Mouse (Mus musculus) liver, embryonic 14.5 days (tissue): ENCODE measurements at regions not wholly inside any gene's neighbourhood (a gene's known extent, or its start where the extent isn't known, plus 50 kb on each side); places are given as distances from the start of the nearest gene placed in this dataset.

ENCODE experiments used
- ATAC-seq: fragments of 200-750 bp; cut with Nextera tagmentation; 2 replicates; pipeline ENCODE4 v1.8.0; 2017; ENCODE audit warnings: moderate number of reproducible peaks, mild to moderate bottlenecking, moderate library complexity; ENCODE audit not compliant: insufficient read depth
- DNase-seq, 3 experiments: peaks; one replicate each; pipeline ENCODE4 v3.0.0-alpha.2; 2012 to 2013; ENCODE audit warnings: low read depth in 3 of 3, low spot score in 3 of 3
- H3K27ac ChIP-seq: fragments of 300-500 bp; sonication (generic); 2 replicates; pipeline ENCODE4 v1.5.1; 2014; ENCODE audit warnings: moderate library complexity, mild to moderate bottlenecking, control low read depth, inconsistent platforms
- H3K27me3 ChIP-seq: fragments of 300-500 bp; sonication (generic); 2 replicates; pipeline ENCODE4 v1.6.1; 2014; ENCODE audit warnings: mild to moderate bottlenecking, low read length, moderate library complexity; ENCODE audit not compliant: control insufficient read depth, insufficient read depth
- H3K36me3 ChIP-seq: fragments of 300-500 bp; sonication (generic); replicated peaks from 2 replicates; pipeline ENCODE4 v1.6.1; 2014; ENCODE audit warnings: low read depth; ENCODE audit not compliant: control insufficient read depth, insufficient read depth
- H3K4me1 ChIP-seq, 2 experiments: fragments of 200-500 bp in 1 of 2; fragments of 300-500 bp in 1 of 2; sonication (generic) in 1 of 2; replicated peaks; 2 replicates each; pipeline ENCODE4 v1.6.1; 2012 to 2014; ENCODE audit warnings: antibody characterized with exemption in 1 of 2, inconsistent platforms in 1 of 2, low read length in 1 of 2; ENCODE audit not compliant: control insufficient read depth in 2 of 2, insufficient read depth in 2 of 2
- H3K4me2 ChIP-seq: fragments of 300-500 bp; sonication (generic); 2 replicates; pipeline ENCODE4 v1.6.1; 2014; ENCODE audit warnings: low read depth, mild to moderate bottlenecking, control low read depth, moderate library complexity
- H3K4me3 ChIP-seq, 2 experiments: fragments of 200-500 bp in 1 of 2; fragments of 300-500 bp in 1 of 2; sonication (generic) in 1 of 2; 2 replicates each; pipeline ENCODE4 v1.5.1; 2012 to 2014; ENCODE audit warnings: low read depth in 2 of 2, low read length in 2 of 2, mild to moderate bottlenecking in 2 of 2, control low read depth in 1 of 2, inconsistent platforms in 1 of 2, moderate library complexity in 1 of 2; ENCODE audit not compliant: insufficient read depth in 1 of 2
- H3K9ac ChIP-seq: fragments of 300-500 bp; sonication (generic); replicated peaks from 2 replicates; pipeline ENCODE4 v1.6.1; 2014; ENCODE audit warnings: mild to moderate bottlenecking, control low read depth, moderate library complexity
- H3K9me3 ChIP-seq: fragments of 300-500 bp; sonication (generic); 2 replicates; pipeline ENCODE4 v1.6.1; 2016; ENCODE audit warnings: low read length, mixed read lengths; ENCODE audit not compliant: control insufficient read depth
- CTCF ChIP-seq: IDR thresholded peaks from 2 replicates; pipeline ENCODE4 v1.5.1; 2016; ENCODE audit warnings: antibody characterized with exemption, low read depth, control low read depth
- EP300 ChIP-seq: IDR thresholded peaks from 2 replicates; pipeline ENCODE4 v1.6.1; 2016; ENCODE audit warnings: antibody characterized with exemption, low read depth
- WGBS: fragments of 180-500 bp; shearing (Covaris S2); extraction: QIAGEN DNeasy Blood & Tissue Kit; methylation state at CpG from one replicate; pipeline ENCODE4 v1.1.7; 2014; ENCODE audit not compliant: insufficient replicate concordance; 5-methylcytosine and 5-hydroxymethylcytosine counted together

DNA sequence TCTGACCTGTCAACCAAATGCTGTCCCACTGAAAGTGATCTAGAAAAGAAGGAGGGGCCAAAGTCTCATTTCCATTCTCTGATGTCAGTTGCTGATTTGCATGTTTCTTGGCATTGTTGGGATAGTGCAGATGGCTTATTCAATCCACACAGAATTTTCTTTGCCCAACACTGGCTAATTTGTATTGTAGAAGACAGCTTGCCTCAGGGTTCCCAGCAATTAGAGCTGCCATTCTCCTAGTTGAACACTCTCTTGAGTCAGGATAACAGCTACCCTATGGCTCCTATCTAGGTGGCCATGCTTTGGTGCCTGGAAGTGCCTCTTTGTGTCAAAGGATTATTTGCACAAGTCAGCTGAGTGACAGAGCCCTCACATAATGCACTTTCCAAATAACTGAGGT lies 569.0 kb downstream of the Lrriq3 start:
- Histone ChIP-seq H3K9ac (no peak overlapping the region), H3K9me3 (no peaks in the 10 kb centered on the region), H3K4me2 (no peak overlapping the region), H3K4me1 (no peaks in the 10 kb centered on the region), H3K27ac (no peak overlapping the region), H3K36me3 (no peaks in the 10 kb centered on the region), H3K4me3 (no peak overlapping the region), H3K27me3 (no peaks in the 10 kb centered on the region)
- ATAC-seq (no peak), DNase-seq (no peak)
- TF ChIP-seq CTCF (no peak), EP300 (no peak)

DNA sequence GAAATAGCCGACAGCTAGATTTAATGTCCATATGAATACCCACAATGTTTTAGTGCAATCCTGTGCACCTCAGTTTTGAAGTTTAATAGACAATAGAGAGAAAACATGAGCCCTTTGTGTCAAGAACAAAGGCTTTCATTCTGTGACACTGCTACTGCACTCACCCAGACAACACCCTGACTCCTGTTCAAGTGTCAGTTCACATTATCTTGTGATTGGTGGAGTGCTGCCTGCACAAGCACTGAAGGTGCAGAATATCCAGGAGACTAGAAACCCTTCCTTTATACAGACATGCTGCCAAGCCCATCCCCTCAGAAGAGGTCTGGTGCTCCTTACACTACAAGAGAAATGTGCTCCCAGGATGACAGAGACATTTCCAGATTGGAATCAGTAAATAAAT lies 579.3 kb downstream of the Lrriq3 start:
- TF ChIP-seq CTCF (no peak), EP300 (no peak)
- no peak for DNase-seq
- H3K4me1 ChIP-seq, result no peaks in the 10 kb centered on the region
- H3K9ac ChIP-seq, result no peak overlapping the region
- no peak overlapping the region for H3K4me3 ChIP-seq
- H3K27me3 ChIP-seq, result no peaks in the 10 kb centered on the region
- 61% methylated on average over 1 of the region's 1 CpGs for WGBS
- H3K36me3 ChIP-seq, result no peaks in the 10 kb centered on the region
- no peak overlapping the region for H3K4me2 ChIP-seq
- no peak for ATAC-seq
- H3K9me3 ChIP-seq, result no peaks in the 10 kb centered on the region
- no peak overlapping the region for H3K27ac ChIP-seq

DNA sequence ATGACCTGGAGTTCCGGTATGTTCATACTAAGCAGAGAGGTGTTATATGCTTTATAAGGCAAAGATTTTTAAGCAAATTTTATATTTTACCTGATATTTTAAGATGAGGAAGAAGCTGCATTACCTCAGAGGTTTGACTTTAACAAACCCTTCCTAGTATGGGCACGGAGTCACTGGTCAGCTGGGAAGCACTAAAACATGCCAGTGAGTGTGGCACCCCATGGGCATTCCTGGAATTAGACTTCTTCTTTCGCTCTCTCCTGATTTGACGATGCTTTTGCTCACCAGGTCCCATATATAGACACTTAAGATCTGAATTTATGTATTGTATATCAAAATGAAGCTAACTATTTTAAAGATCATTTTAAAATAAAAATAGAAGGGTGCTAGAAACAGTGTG lies 587.0 kb downstream of the Lrriq3 start:
- ATAC-seq (no peak), DNase-seq (no peak)
- no peak overlapping the region for H3K4me2 ChIP-seq
- no peak overlapping the region for H3K27ac ChIP-seq
- 63% methylated on average over 4 of the region's 4 CpGs for WGBS
- no peaks in the 10 kb centered on the region for H3K9me3 ChIP-seq
- H3K27me3 ChIP-seq, result no peaks in the 10 kb centered on the region
- TF ChIP-seq CTCF (no peak), EP300 (no peak)
- H3K36me3 ChIP-seq, result no peaks in the 10 kb centered on the region
- no peak overlapping the region for H3K9ac ChIP-seq
- H3K4me1 ChIP-seq, result no peaks in the 10 kb centered on the region
- no peak overlapping the region for H3K4me3 ChIP-seq

DNA sequence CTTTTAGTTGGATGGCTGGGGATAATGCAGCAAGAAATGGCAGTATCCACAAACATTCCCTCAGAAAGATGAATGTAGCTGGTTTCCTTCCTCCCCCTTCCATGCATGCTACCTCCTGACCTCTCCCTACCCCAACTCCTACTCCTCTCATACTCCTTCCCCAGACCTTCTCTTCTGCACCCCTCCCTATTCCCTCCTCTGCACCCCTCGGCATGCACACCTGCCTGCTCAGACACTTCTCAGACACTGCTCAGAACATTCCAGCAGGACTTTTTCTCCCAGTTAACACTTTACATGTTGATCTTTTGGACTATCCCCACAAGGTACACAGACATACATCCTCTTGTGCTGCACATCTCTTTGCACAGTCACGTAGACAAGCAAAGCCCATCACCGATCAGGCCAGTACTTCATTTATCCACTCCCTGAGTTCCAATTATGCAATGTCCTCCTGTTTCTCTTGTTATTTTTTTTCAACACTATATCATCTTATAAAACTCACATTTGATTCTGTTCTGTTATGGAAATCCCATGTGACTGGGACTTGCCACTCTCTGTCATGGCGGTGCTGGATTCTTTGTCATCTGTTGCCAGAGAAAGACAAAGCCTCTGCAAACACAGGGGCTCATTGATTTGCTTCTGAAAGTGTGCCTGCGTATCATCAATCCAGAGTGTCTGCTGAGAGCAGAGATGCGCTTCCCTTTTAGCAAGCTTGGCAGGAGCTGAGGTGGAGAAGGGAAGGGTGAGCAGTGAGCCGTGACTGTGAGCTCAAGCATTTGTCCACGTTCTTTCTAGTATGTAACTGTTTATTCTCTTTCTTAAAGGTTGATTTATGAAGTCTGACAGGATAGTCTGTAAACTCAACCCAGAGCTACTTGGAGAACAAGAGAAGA lies 589.9 kb downstream of the Lrriq3 start:
- no peak overlapping the region for H3K9ac ChIP-seq

DNA sequence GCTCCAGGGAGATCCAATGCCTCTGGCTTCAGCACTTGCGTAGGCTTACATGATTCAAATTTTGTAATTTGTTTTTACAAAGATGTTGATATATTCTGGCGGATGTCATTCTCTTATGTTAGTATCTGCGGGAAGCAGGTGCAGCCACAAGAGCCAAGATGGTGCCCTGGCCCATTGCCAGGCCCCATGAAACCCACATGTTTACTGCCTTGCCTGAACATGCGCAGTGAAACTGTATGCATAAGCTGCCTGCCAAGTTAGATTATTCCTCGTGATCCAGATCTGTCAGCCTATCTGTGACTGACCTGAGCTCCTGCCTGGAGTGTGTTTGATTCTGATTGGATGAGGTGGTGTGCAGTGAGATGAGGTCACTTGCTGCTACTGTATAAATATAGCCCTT lies 595.1 kb downstream of the Lrriq3 start:
- DNase-seq (no peak), ATAC-seq (no peak)
- no peak overlapping the region for H3K27ac ChIP-seq
- H3K27me3 ChIP-seq, result no peaks in the 10 kb centered on the region
- H3K4me2 ChIP-seq, result no peak overlapping the region
- H3K4me1 ChIP-seq, result no peaks in the 10 kb centered on the region
- 56% methylated on average over 5 of the region's 5 CpGs for WGBS
- H3K36me3 ChIP-seq, result no peaks in the 10 kb centered on the region
- H3K4me3 ChIP-seq, result no peak overlapping the region
- no peak overlapping the region for H3K9ac ChIP-seq
- H3K9me3 ChIP-seq, result no peaks in the 10 kb centered on the region
- TF ChIP-seq CTCF (no peak), EP300 (no peak)

More for the DNA sequence above, 589.9 kb downstream of the Lrriq3 start:
- H3K4me2 ChIP-seq, result no peak overlapping the region
- 61% methylated on average over 8 of the region's 8 CpGs for WGBS
- no peaks in the 10 kb centered on the region for H3K9me3 ChIP-seq
- no peak for TF ChIP-seq CTCF
- no peak for TF ChIP-seq EP300
- ATAC-seq (no peak), DNase-seq (no peak)
- H3K27ac ChIP-seq, result no peak overlapping the region
- H3K36me3 ChIP-seq, result no peaks in the 10 kb centered on the region
- no peaks in the 10 kb centered on the region for H3K27me3 ChIP-seq
- no peaks in the 10 kb centered on the region for H3K4me1 ChIP-seq
- H3K4me3 ChIP-seq, result no peak overlapping the region
